Mouse (Mus musculus) fibroblast of lung, adult 2 months (primary cell): ENCODE results near the gene Myof.

Experiments used
- DNase-seq: peaks from one replicate; pipeline ENCODE4 v3.0.0-alpha.2; 2011; ENCODE audit warnings: low read depth

Myof gene

DNA sequence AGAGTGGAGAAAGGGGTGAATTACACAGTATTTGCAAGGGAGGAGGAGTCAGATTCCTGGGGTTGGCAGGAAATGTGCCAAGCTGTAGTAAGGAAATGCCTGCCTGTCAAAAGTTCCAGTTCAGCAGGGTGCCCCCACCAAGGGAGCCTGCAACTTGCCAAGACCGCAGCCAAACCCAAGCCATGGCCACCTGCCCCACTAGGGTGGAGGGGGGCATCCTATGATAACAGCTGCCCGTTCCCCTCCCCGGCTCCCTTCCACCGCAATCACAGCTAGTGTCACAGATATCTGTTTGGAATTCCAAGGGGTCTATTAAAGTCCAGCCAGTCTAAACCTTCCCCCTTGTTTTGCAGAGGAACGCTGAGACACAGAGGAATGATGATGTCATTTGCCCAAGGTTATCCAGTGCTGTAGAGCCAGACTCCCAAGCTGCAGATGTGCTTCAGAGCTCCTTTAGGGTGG lies 1.1 kb downstream of the Myof start:
- DNase-seq, result peak; percentile 47

DNA sequence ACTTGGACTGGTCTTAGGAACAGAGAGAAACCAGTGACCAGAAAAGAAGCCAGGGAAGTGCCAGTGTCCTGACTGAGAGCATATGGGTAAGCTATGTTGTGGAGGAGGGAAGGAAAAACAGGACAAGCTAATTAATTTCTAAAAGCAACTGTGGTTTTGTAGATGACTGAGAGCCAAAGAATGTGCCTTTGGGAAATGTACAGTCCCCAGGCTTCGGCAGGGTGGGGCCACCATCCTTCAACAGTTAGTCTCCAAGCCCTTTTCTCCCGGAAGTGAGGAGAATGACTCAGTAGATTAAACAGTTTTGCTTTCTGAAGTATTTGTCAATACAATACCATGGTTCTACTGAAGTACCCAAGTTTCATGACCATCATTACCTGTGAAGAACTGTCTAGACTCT lies 5.1 kb downstream of the Myof start:
- DNase-seq, result peak; percentile 63

DNA sequence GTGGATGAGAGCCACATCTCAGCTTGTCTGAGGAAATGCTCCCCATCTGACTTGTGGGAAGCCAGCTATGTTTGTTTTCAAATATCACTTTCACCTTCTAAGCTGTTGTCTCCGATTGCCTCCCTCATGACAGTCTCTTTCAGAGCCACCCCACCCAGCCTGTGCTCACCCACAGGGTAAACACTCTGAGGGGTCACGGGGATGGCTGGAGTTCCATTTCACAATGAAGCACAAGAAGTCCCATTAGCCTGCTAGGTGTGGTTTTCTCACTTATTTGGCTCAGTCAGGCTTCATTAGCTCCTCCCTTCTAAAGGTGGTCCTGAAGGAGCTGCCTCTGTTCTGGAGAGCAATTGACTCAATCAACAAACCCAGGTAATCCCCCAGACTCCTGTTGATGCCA lies 7.6 kb downstream of the Myof start:
- no peak for DNase-seq

DNA sequence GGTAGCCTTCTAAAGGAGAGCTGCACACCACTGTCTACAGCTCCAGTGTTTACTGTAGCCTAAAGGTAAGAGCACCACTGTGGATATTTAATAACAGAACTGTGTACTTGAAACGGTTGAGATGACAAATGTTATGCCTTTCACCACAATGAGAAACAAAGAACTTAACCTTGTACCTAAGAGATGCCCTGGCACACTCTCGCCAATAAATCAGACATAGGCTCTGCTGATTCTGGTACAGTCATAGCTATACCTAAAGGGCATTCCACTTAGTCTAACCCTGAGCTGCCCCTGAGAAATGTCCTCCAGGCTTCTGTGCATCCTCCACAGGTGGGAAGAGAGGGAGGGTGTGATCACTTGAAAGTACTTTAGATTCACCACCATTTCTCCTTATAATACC lies 8.7 kb downstream of the Myof start:
- no peak for DNase-seq

DNA sequence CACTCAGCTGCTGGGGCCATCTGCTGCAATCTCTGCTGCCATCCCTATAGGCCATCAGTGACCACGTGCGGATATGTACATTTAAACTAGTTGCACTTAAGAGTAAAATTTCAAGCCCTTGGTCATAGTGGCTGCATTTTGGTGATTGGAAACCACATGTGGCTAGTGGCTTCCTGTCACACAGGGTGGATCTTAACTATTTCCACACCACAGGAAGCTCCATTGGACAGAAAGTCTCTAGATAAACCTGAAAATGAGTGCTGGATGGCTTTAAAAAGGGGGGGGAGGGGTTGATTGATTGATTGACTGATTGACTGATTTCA lies 9.7 kb downstream of the Myof start:
- no peak for DNase-seq

DNA sequence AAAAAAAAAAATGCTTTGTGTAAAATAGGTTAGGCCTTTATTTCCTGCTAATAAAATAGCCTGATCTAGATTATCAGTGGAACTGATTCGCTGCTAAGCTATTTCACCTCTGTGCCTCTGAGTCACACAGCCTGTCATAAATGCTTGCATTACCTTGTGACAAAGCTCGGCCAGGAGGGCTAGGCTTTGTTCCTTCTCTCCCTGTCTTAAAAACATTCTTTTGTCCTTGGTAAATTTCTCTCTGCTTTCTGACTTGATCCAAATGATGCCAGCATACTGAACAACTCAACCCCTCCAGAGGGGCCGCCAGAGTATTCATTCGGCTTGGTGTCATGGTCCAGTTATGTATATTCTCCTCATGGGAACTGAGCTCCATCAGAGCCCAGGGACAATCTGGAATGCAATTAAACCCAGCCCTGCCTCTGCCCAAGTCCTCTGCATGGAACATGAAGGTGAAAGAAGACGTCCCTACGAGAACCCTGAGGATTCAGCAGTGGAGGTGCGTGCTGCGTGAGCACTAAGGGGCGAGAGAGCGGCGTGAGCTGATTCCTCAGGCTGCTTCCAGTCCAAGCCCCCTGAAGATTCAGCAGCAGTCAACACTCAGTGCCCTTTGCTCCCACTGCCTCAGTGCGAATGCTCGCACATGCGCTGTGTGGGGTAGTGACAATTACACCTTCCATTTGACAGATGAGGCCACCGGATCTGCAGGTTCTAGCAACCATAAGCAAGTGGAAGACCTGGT lies 10.2 kb downstream of the Myof start:
- no peak for DNase-seq

DNA sequence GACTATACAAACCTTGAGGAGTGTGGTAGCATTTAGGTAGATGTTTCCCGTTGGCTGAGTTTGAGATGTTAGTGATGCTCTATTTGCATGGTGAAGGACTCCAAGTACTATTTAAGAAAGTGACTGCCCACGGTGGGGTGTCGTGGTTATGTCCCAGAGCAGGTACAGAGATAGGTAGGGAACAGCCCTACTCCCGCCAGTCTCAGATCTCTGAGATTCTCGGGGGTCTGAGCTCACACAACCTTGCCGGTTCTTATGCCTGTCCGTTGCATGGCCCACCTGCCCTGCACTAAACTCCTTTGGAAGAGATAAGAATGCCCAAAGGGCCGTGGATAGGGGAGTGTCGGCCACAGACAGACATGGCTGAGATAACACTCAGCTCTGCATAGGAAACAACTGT lies 12.2 kb downstream of the Myof start:
- no peak for DNase-seq

DNA sequence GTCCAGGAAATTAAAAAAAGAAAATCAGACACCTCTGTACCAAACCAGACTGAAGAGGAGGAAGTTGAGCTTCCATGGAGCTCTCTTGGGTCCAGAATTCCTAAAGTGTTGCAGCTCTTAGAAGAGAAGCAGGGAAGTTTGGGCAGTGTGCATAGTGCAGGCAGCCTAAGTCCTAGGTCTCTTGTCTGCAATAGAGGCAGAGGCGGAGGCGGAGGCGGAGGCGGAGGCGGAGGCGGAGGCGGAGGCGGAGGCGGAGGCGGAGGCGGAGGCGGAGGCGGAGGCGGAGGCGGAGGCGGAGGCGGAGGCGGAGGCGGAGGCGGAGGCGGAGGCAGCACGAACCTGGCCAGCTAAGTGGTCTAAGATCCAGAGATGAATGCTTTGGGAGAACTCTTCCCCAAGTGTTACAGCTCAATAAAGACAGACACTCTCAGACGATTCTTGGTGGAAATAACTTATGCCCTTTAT lies 12.7 kb downstream of the Myof start:
- no peak for DNase-seq

DNA sequence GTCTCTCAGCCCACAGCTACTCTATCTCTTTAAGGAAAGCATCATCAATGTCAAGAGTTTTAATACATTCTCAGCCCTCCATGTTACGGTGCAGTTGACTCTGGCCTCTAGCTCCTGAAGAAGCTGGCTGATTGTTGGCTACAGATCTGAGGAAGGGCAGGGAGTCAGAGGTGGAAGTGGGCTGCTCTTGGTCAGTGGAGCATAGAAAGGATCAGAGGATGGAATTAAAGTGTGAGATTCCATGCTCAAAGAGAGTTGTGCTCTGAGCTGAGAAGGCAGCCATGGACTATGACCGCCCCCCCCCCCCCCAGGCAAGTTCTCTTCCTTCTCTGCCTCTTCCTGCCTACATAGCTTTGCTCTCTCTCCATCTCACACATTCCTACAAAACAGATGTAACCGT lies 13.5 kb downstream of the Myof start:
- DNase-seq, result no peak

DNA sequence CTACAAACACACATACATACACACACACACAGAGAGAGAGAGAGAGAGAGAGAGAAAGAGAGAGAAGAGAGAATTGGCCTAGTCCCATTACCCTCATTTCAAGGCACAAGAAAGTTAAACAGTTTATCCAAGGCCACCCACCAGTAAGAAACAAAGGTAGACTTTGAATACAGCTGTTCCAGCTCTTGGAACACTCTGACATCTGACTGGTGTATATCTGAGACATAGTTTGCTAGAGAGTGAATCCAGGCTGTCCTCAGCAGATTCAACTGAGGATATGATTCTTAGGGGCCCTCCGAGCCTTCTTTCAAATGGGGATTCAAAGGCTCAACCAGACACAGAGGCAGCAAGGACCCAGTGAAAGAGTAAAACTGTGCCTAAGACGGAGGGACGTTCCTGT lies 14.1 kb downstream of the Myof start:
- DNase-seq, result no peak

DNA sequence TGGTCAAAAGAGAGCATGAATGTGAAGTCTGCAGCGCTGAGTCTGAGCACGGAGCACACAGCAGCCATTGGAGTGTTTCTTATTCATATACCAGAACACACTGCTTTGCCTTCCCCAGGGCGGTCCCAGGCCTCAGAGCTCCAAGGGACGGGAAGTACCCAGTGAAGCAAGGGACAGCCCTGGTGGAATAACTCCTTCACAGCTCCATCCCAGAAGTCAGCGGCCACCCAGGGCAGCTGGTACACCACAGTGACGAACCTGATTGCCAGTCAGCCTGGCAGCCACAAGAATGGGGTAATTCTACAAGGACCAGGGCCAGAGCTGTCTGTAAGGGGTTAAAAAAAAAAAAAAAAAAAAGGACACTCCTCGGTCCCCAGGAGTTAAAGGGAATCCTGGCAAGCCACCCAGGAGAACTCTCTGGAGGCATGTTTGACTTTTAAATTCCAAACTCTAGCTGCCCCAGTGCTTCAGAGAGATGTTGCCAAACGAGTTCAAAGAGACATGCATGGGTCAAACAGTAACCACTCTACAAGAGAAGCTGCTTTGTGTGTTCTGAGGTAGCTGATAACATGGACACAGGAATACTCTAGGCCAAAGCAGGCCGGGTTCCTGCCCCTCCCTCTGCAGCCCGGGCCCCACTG lies 15.4 kb downstream of the Myof start:
- DNase-seq, result no peak

DNA sequence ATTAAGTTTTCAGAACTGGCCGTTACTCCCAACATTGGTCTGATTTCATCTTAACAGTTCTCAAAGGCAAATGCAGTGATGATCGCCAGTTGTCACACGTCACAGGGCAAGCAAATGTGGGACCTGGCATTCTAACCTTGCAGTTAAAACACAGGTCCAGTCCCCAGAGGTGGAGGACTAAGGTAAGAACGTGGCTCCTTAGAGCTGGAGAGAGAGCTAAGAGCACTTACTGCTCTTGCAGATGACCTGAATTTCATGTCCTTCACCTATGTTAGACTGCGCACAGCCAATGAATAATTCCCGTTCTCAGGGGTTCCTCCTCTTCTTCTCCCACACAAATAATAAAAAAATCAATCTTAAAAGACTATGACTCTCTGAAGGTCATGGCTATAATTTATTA lies 16.0 kb downstream of the Myof start:
- no peak for DNase-seq

DNA sequence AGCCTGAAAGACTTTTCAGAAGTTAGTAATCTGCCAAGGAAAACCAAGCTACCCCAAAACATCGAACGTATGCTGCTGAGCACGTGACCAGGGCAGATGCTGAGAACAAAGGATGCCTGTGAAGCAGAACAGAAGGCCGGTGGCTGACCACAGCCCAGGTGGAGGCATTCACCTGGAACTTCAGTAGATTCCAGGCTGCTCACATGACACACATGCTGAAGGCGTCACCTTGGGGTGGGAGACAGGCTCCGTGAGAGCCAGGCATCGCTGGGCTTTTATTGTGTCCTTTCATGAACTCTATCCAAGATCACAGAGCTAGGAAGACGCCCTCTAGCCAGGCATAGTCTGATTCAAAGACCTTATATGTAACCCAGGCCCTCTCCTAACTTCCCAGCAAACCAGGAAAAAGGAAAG lies 17.2 kb downstream of the Myof start:
- peak; percentile 69 for DNase-seq

DNA sequence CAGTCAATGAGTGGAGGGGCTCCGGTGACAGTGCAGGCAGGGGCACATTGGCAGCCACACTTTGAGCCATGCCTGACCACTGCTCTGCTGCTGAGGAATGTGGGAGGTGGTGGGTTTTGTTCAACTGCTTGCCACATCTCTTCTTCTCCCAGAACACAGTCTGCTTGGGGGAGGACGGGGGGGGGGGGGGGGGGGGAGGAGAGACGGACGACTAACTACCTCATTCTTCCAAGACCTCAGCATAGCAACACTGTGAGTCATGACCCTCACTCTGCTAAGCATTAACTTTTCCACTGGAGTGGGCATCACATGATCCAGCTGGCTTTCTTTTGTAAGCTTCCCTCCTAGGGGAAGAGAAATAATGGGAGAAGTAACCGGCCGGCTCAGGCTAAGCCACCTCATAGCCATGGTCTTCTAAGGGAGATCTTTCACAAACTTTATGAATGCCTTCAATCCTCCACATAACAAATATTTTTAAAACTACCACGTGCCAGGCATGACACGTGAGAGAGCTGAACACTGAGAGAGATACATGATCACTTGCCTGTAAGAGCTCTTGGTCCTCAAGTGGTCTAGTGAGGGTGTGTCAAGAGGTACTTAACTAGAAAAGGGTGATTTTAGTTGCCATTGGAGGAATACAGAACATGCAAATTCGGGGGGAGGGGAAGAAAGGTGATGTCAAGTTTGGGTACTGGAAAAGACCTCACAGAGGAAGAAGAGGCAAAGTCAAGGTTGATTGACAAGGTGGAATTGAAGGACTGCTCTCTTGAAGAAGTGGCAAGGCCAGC lies 17.9 kb downstream of the Myof start:
- peak; percentile 93 for DNase-seq

DNA sequence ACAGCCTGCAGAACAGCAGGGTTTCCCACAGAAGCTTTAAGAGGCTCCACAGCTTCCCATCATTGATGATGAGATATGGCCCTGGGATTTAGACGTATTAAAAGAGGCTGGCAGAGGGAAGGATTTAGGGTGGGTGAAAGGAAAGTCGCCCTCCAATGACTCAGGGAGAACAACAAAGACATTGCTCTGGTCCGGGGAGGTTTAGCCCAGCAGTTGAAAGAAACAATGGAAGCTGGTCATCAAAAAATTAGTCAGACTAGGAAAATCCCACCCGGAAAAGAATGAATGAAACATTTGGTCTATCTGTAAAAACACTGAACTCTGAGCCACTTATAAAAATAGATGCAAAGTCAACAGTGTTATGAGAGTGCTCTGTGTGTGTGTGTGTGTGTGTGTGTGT lies 19.8 kb downstream of the Myof start:
- DNase-seq, result no peak

DNA sequence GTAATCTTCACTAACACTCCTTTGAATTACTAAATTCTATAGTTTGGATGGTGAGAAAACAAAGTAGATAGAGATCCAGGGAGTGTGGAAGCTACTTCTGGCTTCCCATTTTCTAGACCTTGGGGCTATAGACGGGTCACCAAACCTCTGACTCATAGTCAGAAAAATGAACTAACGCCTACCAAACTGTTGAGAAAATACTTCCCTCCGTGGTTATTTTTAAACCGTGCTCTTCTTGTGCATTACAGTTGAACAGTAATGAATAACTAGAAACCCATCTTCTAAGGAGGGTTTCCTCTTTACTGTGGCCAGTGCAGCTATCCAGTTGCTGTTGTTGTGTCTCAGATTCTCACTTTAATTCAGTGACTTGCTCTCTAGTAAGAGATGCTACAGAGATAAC lies 20.7 kb downstream of the Myof start:
- DNase-seq, result peak; percentile 48

DNA sequence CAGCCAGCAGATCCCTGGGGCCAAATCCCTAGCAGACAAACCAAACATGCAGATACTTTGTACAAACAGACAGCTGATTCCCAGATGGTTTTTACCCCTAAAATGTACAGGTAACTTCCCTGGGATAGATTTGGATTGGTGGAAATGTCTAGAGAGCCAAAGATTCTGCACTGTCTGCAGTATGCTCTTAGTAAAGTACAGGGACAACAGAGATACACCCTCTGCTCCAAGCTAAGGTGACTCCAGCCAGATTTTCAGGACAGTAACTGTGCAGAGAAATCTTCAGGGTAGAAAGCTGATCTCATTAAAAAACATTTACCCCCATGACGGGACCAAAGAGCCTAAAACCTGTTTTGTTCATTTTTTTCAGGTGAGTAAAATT lies 27.5 kb downstream of the Myof start:
- no peak for DNase-seq

DNA sequence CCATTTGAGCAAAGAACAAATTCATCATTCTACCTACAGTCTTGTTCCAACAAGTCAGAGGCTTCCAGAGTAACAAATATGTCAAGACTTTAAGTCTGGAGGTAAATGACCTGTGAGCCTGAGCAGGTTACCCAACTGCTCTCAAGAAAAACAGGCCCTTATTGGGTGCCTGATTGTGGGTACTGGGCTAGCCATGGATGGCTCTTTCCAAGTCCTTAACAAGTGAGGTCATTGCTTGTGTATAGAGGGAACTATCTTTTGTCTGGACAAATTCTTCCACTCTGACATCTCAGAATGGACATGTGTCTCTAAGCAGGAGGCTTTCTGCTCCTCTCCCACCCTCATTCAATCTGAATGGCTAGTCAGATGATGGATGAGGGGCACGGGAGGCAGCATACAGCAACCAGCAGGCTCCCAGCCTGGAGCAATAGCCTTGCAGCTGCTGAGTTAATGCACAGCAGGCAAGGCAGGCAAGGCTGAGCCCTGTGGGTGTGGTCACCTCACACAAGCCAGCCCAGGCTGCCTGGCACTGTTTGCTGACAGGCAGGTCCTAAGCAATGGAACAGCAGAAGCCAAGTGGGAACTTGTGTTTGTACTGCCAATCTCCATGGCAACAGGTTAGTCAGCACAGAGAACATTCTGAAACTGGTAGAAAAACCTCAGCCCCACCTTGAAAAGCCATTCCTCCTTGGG lies 28.1 kb downstream of the Myof start:
- peak; percentile 97 for DNase-seq

DNA sequence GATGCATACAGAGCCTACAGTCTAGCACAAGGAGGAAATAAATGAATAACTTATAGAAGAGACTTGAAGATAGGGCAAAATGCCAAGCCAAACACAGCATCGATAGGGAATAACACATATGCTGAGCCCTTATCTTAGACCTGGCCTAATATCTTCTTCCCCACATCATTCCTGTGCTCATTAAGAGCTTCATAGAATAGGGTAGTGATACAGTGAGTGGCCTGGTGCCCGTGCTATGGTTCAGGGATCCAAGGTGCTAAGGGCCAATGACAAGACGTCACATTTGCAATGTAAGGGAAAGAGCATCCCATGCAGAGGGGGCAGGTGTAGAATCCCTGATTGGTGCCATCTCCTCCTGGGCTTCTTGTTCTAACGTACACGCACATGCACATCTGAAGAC lies 28.9 kb downstream of the Myof start:
- DNase-seq, result no peak

DNA sequence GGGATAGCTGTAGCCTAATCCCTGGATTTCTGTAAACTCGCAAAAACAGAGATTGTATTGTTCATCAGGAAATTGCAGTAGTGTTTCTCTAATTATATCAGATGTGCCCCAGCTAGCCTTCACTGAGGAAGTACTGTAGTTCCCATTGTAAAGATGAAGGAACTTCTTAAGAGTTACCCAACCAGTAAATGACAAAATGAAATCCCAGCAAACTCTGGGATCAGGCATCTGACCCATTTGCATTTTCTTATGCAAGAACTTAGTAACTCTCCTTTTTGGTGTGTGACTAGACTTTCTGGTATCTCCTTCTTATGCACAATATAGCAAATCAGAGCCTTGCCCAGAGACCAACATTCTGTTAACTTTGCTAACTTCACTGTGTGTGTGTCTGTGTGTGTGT lies 32.0 kb downstream of the Myof start:
- peak; percentile 49 for DNase-seq

DNA sequence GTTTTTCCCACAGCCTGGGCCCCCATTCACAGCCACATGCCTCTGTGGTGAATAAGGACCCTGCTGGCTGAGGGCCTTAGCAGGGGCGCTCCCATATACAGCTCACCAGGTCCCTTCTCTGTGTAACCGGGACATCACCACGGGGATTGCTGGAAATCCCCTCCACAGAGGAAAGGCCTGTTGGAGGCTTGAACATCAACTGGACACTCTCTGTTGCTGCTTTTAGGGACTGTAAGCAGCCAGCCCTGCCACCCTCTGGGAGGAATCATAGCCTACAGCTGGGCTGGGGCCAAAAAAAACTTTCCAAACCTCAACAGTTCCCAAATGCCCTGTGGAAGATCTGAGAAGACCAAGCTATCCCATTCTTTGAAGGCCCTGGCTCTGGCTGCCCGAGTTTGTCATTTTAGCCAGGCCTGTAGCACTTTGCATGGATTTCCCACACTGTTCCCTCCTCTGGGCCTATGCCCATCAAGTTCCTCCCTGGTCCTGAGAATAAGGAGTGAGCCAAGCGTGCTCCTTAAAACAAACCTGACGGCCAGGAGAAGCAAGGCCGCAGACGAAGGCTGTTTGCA lies 38.5 kb downstream of the Myof start:
- peak; percentile 83 for DNase-seq
